Mouse (Mus musculus): Measurements from ENCODE around the gene Irx5.

GRCm38 (mm10) chr8:92349898-92350486, 7.4 kb upstream of the Irx5 start:
- TF ChIP-seq EP300 (IDR thresholded peaks at IDR 0.05; ENCODE audit: low read depth) (no peak), CTCF (IDR thresholded peaks at IDR 0.05; ENCODE audit: low read depth) (no peak)
